Mouse (Mus musculus) forebrain, embryonic 15.5 days (tissue): Measurements from ENCODE around the gene Mthfd1l. TPM values are rescaled to one million over a fixed set of nuclear protein-coding genes. Genes with fewer than 3 reads are reported as not detected.
"Not testable (repeated sequence)": the region's sequence is repeated elsewhere in the genome, so short reads cannot be mapped to it uniquely, and the experiment has no call there.

Source experiments
- ATAC-seq: fragments of 200-750 bp; cut with Nextera tagmentation; replicated peaks from 2 replicates; pipeline ENCODE4 v1.8.0; 2017; ENCODE audit warnings: mild to moderate bottlenecking, moderate TSS enrichment, moderate library complexity
- H3K27ac ChIP-seq: fragments of 300-500 bp; sonication (generic); replicated peaks from 2 replicates; pipeline ENCODE4 v1.5.1; 2015; ENCODE audit warnings: mild to moderate bottlenecking, inconsistent platforms
- H3K27me3 ChIP-seq: fragments of 300-500 bp; sonication (generic); 2 replicates; pipeline ENCODE4 v1.6.1; 2015; ENCODE audit warnings: inconsistent platforms
- H3K36me3 ChIP-seq: fragments of 300-500 bp; sonication (generic); 2 replicates; pipeline ENCODE4 v1.6.1; 2015; ENCODE audit warnings: mild to moderate bottlenecking, inconsistent platforms
- H3K4me1 ChIP-seq: fragments of 300-500 bp; sonication (generic); 2 replicates; pipeline ENCODE4 v1.6.1; 2015; ENCODE audit warnings: inconsistent platforms
- H3K4me2 ChIP-seq: fragments of 300-500 bp; sonication (generic); replicated peaks from 2 replicates; pipeline ENCODE4 v1.6.1; 2015; ENCODE audit warnings: mild to moderate bottlenecking, inconsistent platforms
- H3K4me3 ChIP-seq: fragments of 300-500 bp; sonication (generic); 2 replicates; pipeline ENCODE4 v1.5.1; 2015; ENCODE audit warnings: mild to moderate bottlenecking, inconsistent platforms
- H3K9ac ChIP-seq: fragments of 300-500 bp; sonication (generic); replicated peaks from 2 replicates; pipeline ENCODE4 v1.6.1; 2015; ENCODE audit warnings: mild to moderate bottlenecking, inconsistent platforms
- H3K9me3 ChIP-seq: fragments of 300-500 bp; sonication (generic); 2 replicates; pipeline ENCODE4 v1.6.1; 2016; ENCODE audit warnings: inconsistent platforms
- WGBS: fragments of 180-500 bp; shearing (Covaris S2); methylation state at CpG from one replicate; pipeline ENCODE4 v1.1.7; 2015; ENCODE audit warnings: mixed read lengths; 5-methylcytosine and 5-hydroxymethylcytosine counted together
- polyA plus RNA-seq: library from polyadenylated mRNA; unstranded; fragments of >200 nt; fragmentation: Nextera tagmentation; extraction: Ambion mirVana; gene quantifications from 2 replicates; pipeline ENCODE4 v1.2.1, GENCODE M21; 2015

The Mthfd1l gene
- polyA plus RNA-seq, 1 experiment from 2014 or later = 3.6 TPM

DNA sequence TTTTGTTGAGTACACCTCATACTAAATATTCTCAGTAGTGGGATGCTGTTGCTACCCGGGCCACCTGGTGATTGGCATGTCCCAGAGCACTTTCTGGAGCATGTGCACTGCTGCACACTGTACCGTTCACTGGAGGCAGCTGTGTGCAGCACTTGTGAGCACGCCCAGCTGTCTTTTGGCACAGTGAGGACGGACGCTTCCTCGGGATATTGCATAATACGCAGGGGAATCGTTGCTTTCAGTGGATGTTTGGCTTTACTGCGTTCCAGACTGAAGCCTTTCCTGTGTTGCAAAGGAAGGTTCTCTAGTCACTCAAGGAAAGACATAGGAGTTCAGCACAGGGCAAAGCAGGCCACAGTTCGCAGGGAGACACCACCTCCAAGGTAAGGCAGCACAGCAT is 147.8 kb downstream of the Mthfd1l start:
- Histone ChIP-seq H3K27ac (no peak overlapping the region), H3K9ac (no peak overlapping the region), H3K4me3 (no peak overlapping the region), H3K27me3 (no peaks in the 10 kb centered on the region), H3K4me1 (peaks cover 17% of the 10 kb centered on the region), H3K9me3 (no peaks in the 10 kb centered on the region), H3K4me2 (no peak overlapping the region), H3K36me3 (no peaks in the 10 kb centered on the region)
- peak; percentile 55 for ATAC-seq
- whole genome bisulfite sequencing = 75% methylated on average over 10 of the region's 10 CpGs

DNA sequence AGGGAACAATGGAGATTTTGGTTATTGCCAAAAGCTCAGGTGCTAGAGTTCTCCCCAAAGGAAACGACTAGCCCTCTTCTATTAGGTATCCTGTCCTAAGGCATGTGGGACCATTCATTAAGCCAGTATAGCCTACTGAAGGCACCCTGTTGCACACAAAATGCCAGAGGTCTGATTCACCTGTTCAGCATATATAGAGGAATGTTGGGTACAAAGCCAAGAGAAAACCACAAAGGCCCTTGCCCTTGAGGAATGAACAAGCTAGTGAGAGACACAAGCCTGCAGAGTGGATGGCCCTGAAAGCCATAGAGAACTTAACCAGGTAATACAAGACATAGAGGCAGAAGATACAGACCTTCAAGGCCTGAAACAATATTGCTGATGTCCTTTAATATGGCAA is 148.3 kb downstream of the Mthfd1l start:
- no peak overlapping the region for H3K9ac ChIP-seq
- H3K4me3 ChIP-seq = no peak overlapping the region
- peaks cover 17% of the 10 kb centered on the region for H3K4me1 ChIP-seq
- no peaks in the 10 kb centered on the region for H3K27me3 ChIP-seq
- H3K9me3 ChIP-seq = no peaks in the 10 kb centered on the region
- no peak overlapping the region for H3K4me2 ChIP-seq
- H3K36me3 ChIP-seq = no peaks in the 10 kb centered on the region
- no peak overlapping the region for H3K27ac ChIP-seq
- WGBS = 95% methylated on average over 1 of the region's 1 CpGs
- ATAC-seq = no peak

DNA sequence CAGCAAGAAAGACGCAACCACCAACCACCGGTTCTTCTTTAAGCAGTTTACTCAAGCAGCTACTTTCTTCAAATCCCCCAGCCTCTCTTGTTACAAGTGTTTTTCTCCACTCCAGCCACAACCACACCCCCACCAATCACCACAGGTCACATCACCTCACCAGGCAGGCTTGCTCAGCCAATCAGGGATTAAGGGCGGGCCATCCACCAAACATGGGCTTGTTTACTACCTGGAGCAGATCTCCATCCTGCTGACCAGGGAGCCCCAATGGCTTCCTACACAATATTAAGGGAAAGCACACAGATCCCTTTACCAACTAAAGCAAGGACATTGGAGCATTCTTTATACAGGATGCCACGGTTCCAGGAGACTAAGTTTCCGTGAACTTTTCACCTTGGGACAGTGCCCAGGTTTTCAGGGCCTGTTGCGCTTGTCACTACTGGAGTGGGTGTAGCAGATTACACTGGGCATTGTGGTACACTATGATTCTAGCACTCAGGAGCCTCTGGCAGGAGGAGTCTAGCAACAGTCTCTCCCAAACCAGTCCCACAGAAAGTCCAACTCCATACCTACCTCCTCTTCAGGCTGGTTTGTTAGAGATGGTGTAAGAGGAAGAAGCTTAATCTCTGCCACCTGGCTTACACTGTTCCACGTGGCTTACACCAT is 150.5 kb downstream of the Mthfd1l start:
- not testable (repeated sequence) for ATAC-seq
- 90% methylated on average over 7 of the region's 7 CpGs for WGBS

DNA sequence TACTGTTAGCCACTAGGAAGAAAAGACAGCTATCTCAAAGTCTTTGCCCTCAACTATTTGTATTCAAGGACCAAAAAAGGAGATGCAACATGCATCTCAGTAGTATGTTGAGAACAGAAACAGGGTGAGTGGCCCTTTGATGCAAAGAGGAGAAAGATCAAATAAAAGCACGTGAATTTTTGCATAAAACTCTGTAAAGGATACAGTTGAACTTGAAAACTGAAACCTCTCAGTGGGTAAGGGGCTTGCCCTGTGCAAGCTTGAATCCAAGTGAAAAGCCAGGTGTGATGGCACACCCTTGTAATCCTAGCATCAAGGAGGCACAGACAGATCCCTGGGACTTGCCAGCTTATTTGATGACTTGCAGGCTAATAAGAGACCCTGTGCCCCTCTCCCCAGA is 151.2 kb downstream of the Mthfd1l start:
- WGBS = 85% methylated on average over 1 of the region's 1 CpGs
- Histone ChIP-seq H3K4me2 (no peak overlapping the region), H3K36me3 (no peaks in the 10 kb centered on the region), H3K9me3 (no peaks in the 10 kb centered on the region), H3K9ac (no peak overlapping the region), H3K4me3 (no peak overlapping the region), H3K27ac (no peak overlapping the region), H3K27me3 (no peaks in the 10 kb centered on the region), H3K4me1 (peaks cover 16% of the 10 kb centered on the region)
- no peak for ATAC-seq

More for the DNA sequence above, 150.5 kb downstream of the Mthfd1l start:
- not testable (repeated sequence) for H3K36me3 ChIP-seq, H3K27me3 ChIP-seq, H3K9me3 ChIP-seq, H3K9ac ChIP-seq, H3K27ac ChIP-seq, H3K4me2 ChIP-seq, H3K4me3 ChIP-seq
- peaks cover 17% of the 10 kb centered on the region for H3K4me1 ChIP-seq

DNA sequence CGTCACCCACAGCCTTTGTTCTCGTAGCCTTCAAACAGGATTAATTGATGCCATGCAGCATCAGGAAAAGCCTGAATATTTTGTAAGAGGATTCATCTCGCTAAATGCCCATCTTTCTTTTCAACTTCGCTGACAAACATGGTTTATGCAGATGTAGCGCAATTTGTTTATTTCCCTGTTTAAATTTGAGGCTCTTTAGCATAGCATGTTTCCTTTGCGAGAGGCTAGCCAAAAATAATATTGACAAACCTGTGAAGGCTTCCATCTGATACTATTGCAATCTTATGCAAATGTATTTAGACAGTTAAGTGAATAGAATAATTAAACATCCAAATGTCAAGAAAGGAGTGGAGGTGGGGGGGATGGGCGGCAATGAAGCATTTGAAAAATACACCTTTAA is 152.3 kb downstream of the Mthfd1l start:
- Histone ChIP-seq H3K4me2 (no peak overlapping the region), H3K4me1 (peaks cover 10% of the 10 kb centered on the region; the same call in 1 of the 2 replicates), H3K9me3 (no peaks in the 10 kb centered on the region), H3K36me3 (no peaks in the 10 kb centered on the region), H3K27me3 (no peaks in the 10 kb centered on the region), H3K4me3 (no peak overlapping the region), H3K9ac (no peak overlapping the region), H3K27ac (no peak overlapping the region)
- 41% methylated on average over 7 of the region's 7 CpGs for WGBS
- no peak; the same call in 1 of the 2 replicates for ATAC-seq

DNA sequence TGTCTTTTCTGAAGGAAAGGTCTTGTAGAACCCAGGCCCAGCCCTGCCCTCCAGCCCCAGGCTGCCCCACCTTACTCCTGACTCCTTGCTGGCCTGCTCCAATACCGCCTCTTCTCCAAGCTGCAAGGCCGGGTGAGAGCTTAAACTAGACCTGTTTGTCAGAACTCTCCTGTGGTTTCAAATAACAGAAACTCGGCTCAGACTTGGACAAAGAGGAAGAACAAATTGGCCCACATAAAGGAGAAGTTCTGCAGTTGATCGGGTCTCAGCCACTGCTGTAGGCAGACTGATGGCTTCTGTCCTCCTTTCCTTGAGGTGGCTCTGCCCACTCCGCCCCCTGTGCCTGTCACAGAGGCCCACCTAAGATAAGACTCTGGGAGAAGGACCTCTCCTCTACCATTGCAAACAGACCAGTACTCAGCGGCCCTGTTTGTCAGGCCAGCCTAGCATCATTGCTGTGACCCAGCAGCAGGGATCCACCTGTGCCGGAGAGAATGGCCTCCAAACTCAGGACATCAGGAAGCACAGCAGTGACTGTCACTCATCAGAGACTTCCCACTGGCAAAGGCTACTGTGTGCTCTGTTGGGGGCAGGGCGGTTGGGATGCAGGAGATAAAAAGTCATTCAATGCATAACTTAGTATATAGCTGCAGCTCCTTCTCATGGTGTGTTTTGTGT is 153.6 kb downstream of the Mthfd1l start:
- Histone ChIP-seq H3K4me1 (peaks cover 10% of the 10 kb centered on the region; the same call in 1 of the 2 replicates), H3K4me2 (no peak overlapping the region), H3K36me3 (no peaks in the 10 kb centered on the region), H3K27me3 (no peaks in the 10 kb centered on the region), H3K9ac (no peak overlapping the region), H3K4me3 (no peak overlapping the region), H3K9me3 (no peaks in the 10 kb centered on the region), H3K27ac (no peak overlapping the region)
- WGBS = 70% methylated on average over 8 of the region's 8 CpGs
- ATAC-seq = no peak

DNA sequence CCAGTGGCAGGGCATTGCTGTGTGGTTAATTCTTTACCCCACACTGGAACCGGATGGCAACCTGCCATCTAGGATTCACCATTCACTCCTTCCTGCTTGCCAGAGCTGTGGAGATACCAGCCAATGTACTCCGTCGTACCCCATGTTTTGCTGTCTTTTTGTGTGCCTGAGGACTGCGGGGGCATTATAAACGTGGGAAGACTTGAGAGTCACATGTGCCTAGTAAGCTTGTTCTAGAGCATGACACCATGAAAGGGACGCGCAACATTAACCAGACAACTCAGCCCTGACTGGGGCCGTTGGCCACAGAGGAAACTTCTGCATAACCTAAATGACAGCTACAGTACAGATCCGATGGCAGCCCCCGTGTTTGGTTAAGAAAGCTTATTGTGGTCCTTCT is 155.5 kb downstream of the Mthfd1l start:
- Histone ChIP-seq H3K27ac (no peak overlapping the region), H3K27me3 (no peaks in the 10 kb centered on the region), H3K4me1 (peaks cover 10% of the 10 kb centered on the region; the same call in 1 of the 2 replicates), H3K4me2 (no peak overlapping the region), H3K4me3 (no peak overlapping the region), H3K36me3 (no peaks in the 10 kb centered on the region), H3K9ac (no peak overlapping the region), H3K9me3 (no peaks in the 10 kb centered on the region)
- WGBS = 76% methylated on average over 10 of the region's 10 CpGs
- ATAC-seq = no peak

DNA sequence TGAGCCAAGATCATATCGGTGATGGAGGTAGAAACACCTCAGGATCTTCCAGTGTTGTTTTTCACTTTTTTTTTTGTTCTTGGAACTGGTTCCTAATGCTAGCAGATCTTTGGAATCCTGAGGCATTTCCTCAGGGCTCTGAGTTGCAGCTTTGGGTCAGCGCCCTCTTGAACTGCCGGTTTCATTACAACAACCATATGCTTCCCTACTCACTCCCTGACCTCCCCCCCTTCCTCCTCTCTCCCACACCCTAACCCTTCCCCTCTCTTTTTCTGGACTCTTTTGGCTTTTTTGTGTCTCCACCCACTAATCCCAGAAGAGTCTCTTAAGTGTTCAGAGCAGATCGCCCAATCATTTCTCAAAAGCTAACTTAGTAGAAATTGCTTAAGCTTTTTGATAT is 156.0 kb downstream of the Mthfd1l start:
- Histone ChIP-seq H3K27me3 (no peaks in the 10 kb centered on the region), H3K9ac (no peak overlapping the region), H3K4me2 (no peak overlapping the region), H3K9me3 (no peaks in the 10 kb centered on the region), H3K4me1 (peaks cover 10% of the 10 kb centered on the region; the same call in 1 of the 2 replicates), H3K27ac (no peak overlapping the region), H3K4me3 (no peak overlapping the region), H3K36me3 (no peaks in the 10 kb centered on the region)
- no peak for ATAC-seq
- WGBS = 73% methylated on average over 4 of the region's 4 CpGs

DNA sequence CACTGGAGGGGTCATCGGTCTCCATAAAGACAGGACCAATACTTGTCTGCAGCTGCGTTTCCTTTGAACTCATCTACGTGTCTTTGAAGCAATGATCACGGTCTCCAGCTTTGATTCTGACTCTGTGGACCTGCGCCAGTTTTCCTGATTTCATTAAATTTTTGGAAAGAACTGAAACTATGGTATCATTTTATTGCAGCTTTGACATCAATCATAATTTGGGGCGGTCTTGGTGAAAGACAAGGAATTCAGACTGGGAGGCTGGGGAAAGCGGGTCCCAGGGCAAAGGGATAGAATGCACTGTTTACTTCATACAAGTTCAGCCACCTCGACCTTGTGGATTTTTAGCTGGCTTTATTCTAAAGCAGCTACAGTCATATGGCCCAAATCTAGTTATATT is 156.5 kb downstream of the Mthfd1l start:
- Histone ChIP-seq H3K4me2 (no peak overlapping the region), H3K27ac (no peak overlapping the region), H3K36me3 (no peaks in the 10 kb centered on the region), H3K9ac (no peak overlapping the region), H3K27me3 (no peaks in the 10 kb centered on the region), H3K4me1 (peaks cover 10% of the 10 kb centered on the region; the same call in 1 of the 2 replicates), H3K4me3 (no peak overlapping the region), H3K9me3 (no peaks in the 10 kb centered on the region)
- 80% methylated on average over 8 of the region's 8 CpGs for WGBS
- no peak for ATAC-seq

DNA sequence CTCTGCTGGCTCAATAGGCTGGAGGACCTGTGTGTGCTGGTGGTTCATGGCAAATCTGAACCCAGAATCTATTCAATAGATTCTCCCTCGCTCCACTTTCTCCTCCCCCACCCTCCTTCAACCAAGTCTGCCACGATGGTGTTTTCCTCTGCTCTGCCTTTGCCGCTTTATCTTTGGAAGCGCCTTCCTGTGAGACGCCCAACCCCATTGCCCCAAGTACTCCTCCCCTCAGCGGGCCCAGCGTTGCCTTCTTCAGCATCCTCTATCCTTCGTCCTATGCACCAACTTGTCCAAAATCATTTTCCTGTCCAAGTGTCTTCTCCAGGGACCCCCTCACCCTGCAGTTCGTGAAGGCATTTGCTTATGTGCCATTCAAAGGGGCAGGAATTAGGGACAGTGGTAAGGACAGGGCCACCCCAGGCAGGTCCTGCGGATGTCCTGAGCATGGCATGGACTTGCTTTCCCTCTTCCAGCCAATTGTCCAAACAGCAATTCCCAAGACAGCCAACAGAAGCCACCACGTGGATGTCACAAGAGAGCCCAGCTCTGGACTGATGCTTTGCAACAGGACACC is 157.2 kb downstream of the Mthfd1l start:
- no peak for ATAC-seq
- H3K4me2 ChIP-seq = no peak overlapping the region
- no peak overlapping the region for H3K27ac ChIP-seq
- H3K9ac ChIP-seq = no peak overlapping the region
- H3K27me3 ChIP-seq = no peaks in the 10 kb centered on the region
- H3K9me3 ChIP-seq = no peaks in the 10 kb centered on the region
- 89% methylated on average over 11 of the region's 11 CpGs for WGBS
- H3K36me3 ChIP-seq = no peaks in the 10 kb centered on the region
- H3K4me1 ChIP-seq = peaks cover 4% of the 10 kb centered on the region; the same call in 1 of the 2 replicates
- no peak overlapping the region for H3K4me3 ChIP-seq

DNA sequence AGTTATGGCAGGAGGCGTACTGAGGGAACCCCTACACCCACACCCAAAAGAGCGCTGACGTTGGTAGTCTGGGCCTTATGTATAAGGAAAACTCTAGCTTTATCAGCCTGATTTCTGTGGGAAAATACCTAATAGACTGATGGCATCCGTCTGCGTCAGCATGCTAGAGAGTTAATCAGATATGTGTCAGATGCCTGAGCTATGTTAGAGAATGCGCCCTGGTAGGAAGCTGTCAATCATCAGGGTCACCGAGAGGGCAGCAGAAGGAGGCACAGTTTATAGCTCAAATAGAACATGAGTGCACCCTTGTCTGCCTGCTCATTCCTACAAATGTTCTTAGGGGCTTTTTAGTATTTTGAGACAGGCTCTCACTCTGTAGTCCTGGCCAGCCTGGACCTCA is 159.8 kb downstream of the Mthfd1l start:
- Histone ChIP-seq H3K27ac (no peak overlapping the region), H3K9me3 (no peaks in the 10 kb centered on the region), H3K36me3 (no peaks in the 10 kb centered on the region), H3K4me3 (no peak overlapping the region), H3K27me3 (no peaks in the 10 kb centered on the region), H3K4me1 (no peaks in the 10 kb centered on the region), H3K9ac (no peak overlapping the region), H3K4me2 (no peak overlapping the region)
- no peak for ATAC-seq
- WGBS = 66% methylated on average over 7 of the region's 7 CpGs

DNA sequence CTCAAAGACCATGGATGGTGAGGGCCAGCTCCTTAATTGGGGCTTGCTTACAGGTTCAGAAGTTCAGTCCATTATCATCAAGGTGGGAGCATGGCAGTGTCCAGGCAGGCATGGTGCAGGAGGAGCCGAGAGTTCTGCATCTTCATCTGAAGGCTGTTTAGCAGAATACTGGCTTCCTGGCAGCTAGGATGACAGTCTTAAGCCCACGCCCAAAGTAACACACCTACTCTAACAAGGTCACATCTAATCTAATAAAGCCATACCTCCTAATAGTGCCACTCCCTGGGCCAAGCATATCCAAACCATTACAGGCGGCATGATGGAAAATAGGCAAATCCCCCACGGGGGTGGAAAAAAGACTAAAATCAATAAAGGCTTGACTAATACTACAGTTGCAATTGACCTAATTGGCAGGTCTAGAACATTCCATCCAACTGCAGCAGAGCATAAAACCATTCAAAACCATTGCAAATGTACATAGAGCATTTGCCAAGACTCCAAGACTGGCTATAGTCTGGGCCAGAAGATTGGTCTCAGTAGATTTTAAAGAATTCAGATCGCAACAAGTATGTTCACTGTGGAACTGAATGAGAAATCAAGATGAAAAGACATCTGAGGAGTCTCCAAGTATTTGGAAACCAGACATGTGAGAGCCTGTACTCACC is 162.3 kb downstream of the Mthfd1l start:
- H3K9ac ChIP-seq = no peak overlapping the region
- H3K27ac ChIP-seq = no peak overlapping the region
- H3K36me3 ChIP-seq = no peaks in the 10 kb centered on the region
- no peak for ATAC-seq
- H3K27me3 ChIP-seq = no peaks in the 10 kb centered on the region
- no peaks in the 10 kb centered on the region for H3K4me1 ChIP-seq
- no peaks in the 10 kb centered on the region for H3K9me3 ChIP-seq
- no peak overlapping the region for H3K4me3 ChIP-seq
- 94% methylated on average over 5 of the region's 5 CpGs for WGBS
- H3K4me2 ChIP-seq = no peak overlapping the region
